In the genomic region with DNA sequence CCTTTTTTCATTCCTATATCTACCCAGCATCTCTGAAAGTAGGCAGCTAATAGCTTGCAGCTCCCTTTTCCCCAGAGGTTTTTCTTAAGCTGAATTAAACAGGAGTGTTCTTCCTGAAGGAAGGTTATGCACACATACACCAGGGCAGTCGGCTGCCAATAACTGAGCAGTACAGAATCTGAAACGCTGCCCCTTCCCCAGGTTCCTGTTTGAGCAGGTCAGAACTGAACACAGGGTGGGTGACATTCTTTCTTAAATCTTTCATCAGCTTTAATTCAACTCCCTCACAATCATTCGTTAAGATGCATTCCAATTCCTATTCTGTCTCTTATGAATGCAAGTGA, we compare ENCODE assay signal across 15 mouse cellular contexts.
A peak's percentile ranks its signal among the peaks of the same experiment; 100 is the strongest.
DNase-seq lines count a peak whose midpoint lies in the region; ATAC-seq lines count a peak whose summit lies in the region.
"Had no signal": no experiment of that assay in that cellular context is flagged by ENCODE, and none has a peak within 500 bp of the region (broad histone marks: within the 10 kb centered on the region; RNA-seq: fewer than 3 reads in every experiment).

No protein-coding gene starts in this region.

- H3K4me1 ChIP-seq in embryonic facial prominence, embryonic 12.5 days = peaks cover 20% of the 10 kb centered on the region
- H3K4me1 ChIP-seq in hindbrain, embryonic 12.5 days = peaks cover 11% of the 10 kb centered on the region
- peaks cover 13% of the 10 kb centered on the region for H3K4me1 ChIP-seq in limb, embryonic 15.5 days
- no peaks in the 10 kb centered on the region for H3K4me1 ChIP-seq in intestine, embryonic 15.5 days (replicated peaks)
- H3K4me1 ChIP-seq: heart, embryonic 13.5 days; liver, embryonic 13.5 days had no signal

- peak; percentile 34 for DNase-seq in embryo, embryonic 10.5 days (ENCODE audit: low spot score)
- DNase-seq in frontal cortex, postnatal 10 days (ENCODE audit: low spot score in 2 of 2) = no peak
- no peak for DNase-seq in layer of hippocampus, adult 11-12 months (ENCODE audit: low spot score)
- DNase-seq: cerebellum, postnatal 10 days; gastrocnemius, postnatal 25 days; kidney, postnatal 25 days; liver, embryonic 13.5 days; lung, postnatal 4 days had no signal

- ATAC-seq in embryonic facial prominence, embryonic 12.5 days (ENCODE audit: insufficient number of reproducible peaks, insufficient read depth, low FRiP score, low TSS enrichment) = peak; percentile 69; the same call in 1 of the 2 replicates
- ATAC-seq in hindbrain, embryonic 12.5 days (ENCODE audit: low FRiP score) = no peak
- no peak for ATAC-seq in limb, embryonic 15.5 days (ENCODE audit: insufficient number of reproducible peaks, low FRiP score, low TSS enrichment, low read depth)
- ATAC-seq in intestine, embryonic 15.5 days = no peak

- no peak overlapping the region; the same call in 1 of the 2 replicates for H3K9ac ChIP-seq in embryonic facial prominence, embryonic 12.5 days
- no peak overlapping the region for H3K9ac ChIP-seq in hindbrain, embryonic 12.5 days
- no peak overlapping the region for H3K9ac ChIP-seq in limb, embryonic 15.5 days
- H3K9ac ChIP-seq in intestine, embryonic 15.5 days = no peak overlapping the region
- H3K9ac ChIP-seq: heart, embryonic 13.5 days; liver, embryonic 13.5 days had no signal

- peak overlapping the region; percentile 75 for H3K27ac ChIP-seq in embryonic facial prominence, embryonic 12.5 days
- H3K27ac ChIP-seq in hindbrain, embryonic 12.5 days = peak overlapping the region; percentile 8
- H3K27ac ChIP-seq in limb, embryonic 15.5 days = peak overlapping the region; percentile 51; the same call in 1 of the 2 replicates
- no peak overlapping the region for H3K27ac ChIP-seq in intestine, embryonic 15.5 days
- H3K27ac ChIP-seq: heart, embryonic 13.5 days; liver, embryonic 13.5 days had no signal

- H3K36me3 ChIP-seq in embryonic facial prominence, embryonic 12.5 days = no peaks in the 10 kb centered on the region
- no peaks in the 10 kb centered on the region for H3K36me3 ChIP-seq in hindbrain, embryonic 12.5 days
- H3K36me3 ChIP-seq in limb, embryonic 15.5 days = no peaks in the 10 kb centered on the region
- no peaks in the 10 kb centered on the region for H3K36me3 ChIP-seq in intestine, embryonic 15.5 days
- H3K36me3 ChIP-seq: heart, embryonic 13.5 days; liver, embryonic 13.5 days had no signal

- H3K4me3 ChIP-seq in embryonic facial prominence, embryonic 12.5 days = no peak overlapping the region
- no peak overlapping the region for H3K4me3 ChIP-seq in hindbrain, embryonic 12.5 days
- H3K4me3 ChIP-seq in limb, embryonic 15.5 days = no peak overlapping the region
- H3K4me3 ChIP-seq in intestine, embryonic 15.5 days (replicated peaks) = no peak overlapping the region
- H3K4me3 ChIP-seq: heart, embryonic 13.5 days; liver, embryonic 13.5 days; myocyte had no signal

- H3K27me3 ChIP-seq in embryonic facial prominence, embryonic 12.5 days = no peaks in the 10 kb centered on the region
- no peaks in the 10 kb centered on the region for H3K27me3 ChIP-seq in hindbrain, embryonic 12.5 days
- H3K27me3 ChIP-seq in limb, embryonic 15.5 days = no peaks in the 10 kb centered on the region
- no peaks in the 10 kb centered on the region for H3K27me3 ChIP-seq in intestine, embryonic 15.5 days (replicated peaks)
- H3K27me3 ChIP-seq: CH12.LX; heart, embryonic 13.5 days; liver, embryonic 13.5 days had no signal

- WGBS in embryonic facial prominence, embryonic 12.5 days = 21% methylated on average over 3 of the region's 3 CpGs
- WGBS in hindbrain, embryonic 12.5 days = 53% methylated on average over 3 of the region's 3 CpGs
- 24% methylated on average over 3 of the region's 3 CpGs for WGBS in limb, embryonic 15.5 days
- 63% methylated on average over 3 of the region's 3 CpGs for WGBS in intestine, embryonic 15.5 days

- H3K4me2 ChIP-seq in embryonic facial prominence, embryonic 12.5 days (replicated peaks) = peak overlapping the region; percentile 29
- no peak overlapping the region; the same call in 1 of the 2 replicates for H3K4me2 ChIP-seq in hindbrain, embryonic 12.5 days (replicated peaks)
- peak overlapping the region; percentile 30; the same call in 1 of the 2 replicates for H3K4me2 ChIP-seq in limb, embryonic 15.5 days
- no peak overlapping the region for H3K4me2 ChIP-seq in intestine, embryonic 15.5 days (replicated peaks)
- H3K4me2 ChIP-seq: heart, embryonic 13.5 days; liver, embryonic 13.5 days had no signal

- no peaks in the 10 kb centered on the region for H3K9me3 ChIP-seq in embryonic facial prominence, embryonic 12.5 days
- no peaks in the 10 kb centered on the region for H3K9me3 ChIP-seq in hindbrain, embryonic 12.5 days (replicated peaks)
- no peaks in the 10 kb centered on the region for H3K9me3 ChIP-seq in limb, embryonic 15.5 days
- no peaks in the 10 kb centered on the region for H3K9me3 ChIP-seq in intestine, embryonic 15.5 days
- H3K9me3 ChIP-seq: heart, embryonic 13.5 days; liver, embryonic 13.5 days had no signal

Comparison
In these comparisons a context has a peak if more than half of its experiments do, and no peak if none do; other contexts are left out.
1. H3K4me2 ChIP-seq: peak in embryonic facial prominence, embryonic 12.5 days (single experiment) and limb, embryonic 15.5 days (single experiment); none in hindbrain, embryonic 12.5 days (single experiment) and intestine, embryonic 15.5 days (single experiment).